Mouse (Mus musculus) embryonic facial prominence, embryonic 10.5 days (tissue): ENCODE results near the gene BC107364. TPM values are rescaled to one million over a fixed set of nuclear protein-coding genes. Genes with fewer than 3 reads are reported as not detected.
"Not testable (repeated sequence)": the region's sequence is repeated elsewhere in the genome, so short reads cannot be mapped to it uniquely, and the experiment has no call there.

Source experiments
- DNase-seq: peaks from one replicate; pipeline ENCODE4 v3.0.0-alpha.2; 2017; ENCODE audit warnings: low spot score
- H3K27ac ChIP-seq: fragments of 300-500 bp; sonication (generic); replicated peaks from 2 replicates; pipeline ENCODE4 v1.5.1; 2016; ENCODE audit warnings: mild to moderate bottlenecking
- H3K27me3 ChIP-seq: fragments of 300-500 bp; sonication (generic); replicated peaks from 2 replicates; pipeline ENCODE4 v1.6.1; 2016; ENCODE audit warnings: low read depth, mild to moderate bottlenecking; ENCODE audit not compliant: poor library complexity, severe bottlenecking
- H3K36me3 ChIP-seq: fragments of 300-500 bp; sonication (generic); replicated peaks from 2 replicates; pipeline ENCODE4 v1.6.1; 2016; ENCODE audit warnings: mild to moderate bottlenecking, moderate library complexity
- H3K4me1 ChIP-seq: fragments of 300-500 bp; sonication (generic); 2 replicates; pipeline ENCODE4 v1.6.1; 2016
- H3K4me3 ChIP-seq: fragments of 300-500 bp; sonication (generic); 2 replicates; pipeline ENCODE4 v1.5.1; 2016; ENCODE audit warnings: mild to moderate bottlenecking, moderate library complexity
- H3K9me3 ChIP-seq: fragments of 300-500 bp; sonication (generic); 2 replicates; pipeline ENCODE4 v1.6.1; 2016; ENCODE audit warnings: mild to moderate bottlenecking
- WGBS: fragments of 180-500 bp; shearing (Covaris S2); methylation state at CpG from one replicate; pipeline ENCODE4 v1.1.7; 2016; 5-methylcytosine and 5-hydroxymethylcytosine counted together
- polyA plus RNA-seq: library from polyadenylated mRNA; unstranded; fragments of >200 nt; fragmentation: Nextera tagmentation; extraction: Ambion mirVana; gene quantifications from 2 replicates; pipeline ENCODE4 v1.2.1, GENCODE M21; 2016

The BC107364 gene
- polyA plus RNA-seq, 1 experiment from 2014 or later = not detected

GRCm38 (mm10) chr3:96494456-96494855, 42.4 kb upstream of the BC107364 start:
- not testable (repeated sequence) for H3K27me3 ChIP-seq, DNase-seq, H3K4me3 ChIP-seq, H3K36me3 ChIP-seq, H3K9me3 ChIP-seq, H3K27ac ChIP-seq
- WGBS = 92% methylated on average over 7 of the region's 11 CpGs
- H3K4me1 ChIP-seq = peaks cover 17% of the 10 kb centered on the region; the same call in 1 of the 2 replicates

- 65% methylated on average over 7 of the region's 8 CpGs for WGBS
- not testable (repeated sequence) for H3K9me3 ChIP-seq, H3K36me3 ChIP-seq, H3K27me3 ChIP-seq, DNase-seq
- peak overlapping the region; percentile 29; the same call in 1 of the 2 replicates for H3K4me3 ChIP-seq
- H3K27ac ChIP-seq = peak overlapping the region; percentile 83
- H3K4me1 ChIP-seq = peaks cover 19% of the 10 kb centered on the region
Observed at GRCm38 (mm10) chr3:96489636-96490035, 37.5 kb upstream of the BC107364 start.

GRCm38 (mm10) chr3:96488907-96489629, 37.0 kb upstream of the BC107364 start:
- DNase-seq, H3K9me3 ChIP-seq, H3K27me3 ChIP-seq, H3K36me3 ChIP-seq: not testable (repeated sequence)
- H3K27ac ChIP-seq = peak overlapping the region; percentile 82
- 1% methylated on average over 9 of the region's 31 CpGs for WGBS
- H3K4me1 ChIP-seq = peaks cover 19% of the 10 kb centered on the region
- H3K4me3 ChIP-seq = peak overlapping the region; percentile 40; the same call in 1 of the 2 replicates

GRCm38 (mm10) chr3:96488290-96488906, 36.3 kb upstream of the BC107364 start:
- not testable (repeated sequence) for H3K27me3 ChIP-seq, H3K9me3 ChIP-seq, DNase-seq, H3K36me3 ChIP-seq
- H3K27ac ChIP-seq = peak overlapping the region; percentile 80
- 0% methylated on average over 6 of the region's 55 CpGs for WGBS
- peaks cover 19% of the 10 kb centered on the region for H3K4me1 ChIP-seq
- H3K4me3 ChIP-seq = peak overlapping the region; percentile 52

GRCm38 (mm10) chr3:96487596-96488289, 35.6 kb upstream of the BC107364 start:
- peaks cover 10% of the 10 kb centered on the region for H3K27me3 ChIP-seq
- H3K4me3 ChIP-seq = peak overlapping the region; percentile 52
- DNase-seq = peak; percentile 57
- H3K4me1 ChIP-seq = peaks cover 19% of the 10 kb centered on the region
- 5% methylated on average over 26 of the region's 26 CpGs for WGBS
- peak overlapping the region; percentile 80 for H3K27ac ChIP-seq
- H3K36me3 ChIP-seq = no peaks in the 10 kb centered on the region
- H3K9me3 ChIP-seq = no peaks in the 10 kb centered on the region

- not testable (repeated sequence) for DNase-seq, H3K9me3 ChIP-seq, H3K36me3 ChIP-seq
- Histone ChIP-seq H3K4me1 (peaks cover 19% of the 10 kb centered on the region), H3K4me3 (peak overlapping the region; percentile 52), H3K27ac (peak overlapping the region; percentile 62), H3K27me3 (peaks cover 11% of the 10 kb centered on the region)
- WGBS = 11% methylated on average over 7 of the region's 38 CpGs
Observed at GRCm38 (mm10) chr3:96486828-96487559, 34.9 kb upstream of the BC107364 start.

GRCm38 (mm10) chr3:96486064-96486827, 34.1 kb upstream of the BC107364 start:
- WGBS = 0% methylated on average over 5 of the region's 34 CpGs
- not testable (repeated sequence) for H3K27ac ChIP-seq, H3K4me3 ChIP-seq, H3K36me3 ChIP-seq, DNase-seq, H3K9me3 ChIP-seq
- peaks cover 18% of the 10 kb centered on the region for H3K27me3 ChIP-seq
- H3K4me1 ChIP-seq = peaks cover 19% of the 10 kb centered on the region

- H3K36me3 ChIP-seq = no peaks in the 10 kb centered on the region
- peak overlapping the region; percentile 28; the same call in 1 of the 2 replicates for H3K4me3 ChIP-seq
- H3K4me1 ChIP-seq = peaks cover 19% of the 10 kb centered on the region
- DNase-seq = no peak
- 77% methylated on average over 2 of the region's 2 CpGs for WGBS
- H3K27me3 ChIP-seq = peaks cover 18% of the 10 kb centered on the region
- H3K27ac ChIP-seq = no peak overlapping the region
- no peaks in the 10 kb centered on the region for H3K9me3 ChIP-seq
Observed at GRCm38 (mm10) chr3:96485361-96485760, 33.3 kb upstream of the BC107364 start.

- no peak overlapping the region for H3K27ac ChIP-seq
- peaks cover 19% of the 10 kb centered on the region for H3K4me1 ChIP-seq
- no peak overlapping the region for H3K4me3 ChIP-seq
- peaks cover 18% of the 10 kb centered on the region for H3K27me3 ChIP-seq
- 75% methylated on average over 4 of the region's 4 CpGs for WGBS
- DNase-seq = no peak
- no peaks in the 10 kb centered on the region for H3K9me3 ChIP-seq
- H3K36me3 ChIP-seq = no peaks in the 10 kb centered on the region
Observed at GRCm38 (mm10) chr3:96484921-96485320, 32.8 kb upstream of the BC107364 start.

- WGBS = 90% methylated on average over 2 of the region's 2 CpGs
- no peak overlapping the region for H3K27ac ChIP-seq
- no peak overlapping the region for H3K4me3 ChIP-seq
- H3K36me3 ChIP-seq = no peaks in the 10 kb centered on the region
- H3K9me3 ChIP-seq = no peaks in the 10 kb centered on the region
- peaks cover 18% of the 10 kb centered on the region for H3K27me3 ChIP-seq
- no peak for DNase-seq
- H3K4me1 ChIP-seq = peaks cover 19% of the 10 kb centered on the region
Observed at GRCm38 (mm10) chr3:96483946-96484345, 31.8 kb upstream of the BC107364 start.

GRCm38 (mm10) chr3:96483044-96483443, 30.9 kb upstream of the BC107364 start:
- not testable (repeated sequence) for DNase-seq, H3K9me3 ChIP-seq, H3K4me3 ChIP-seq, H3K27ac ChIP-seq, H3K36me3 ChIP-seq
- 47% methylated on average over 7 of the region's 7 CpGs for WGBS
- Histone ChIP-seq H3K4me1 (peaks cover 18% of the 10 kb centered on the region), H3K27me3 (peaks cover 23% of the 10 kb centered on the region)
